Mouse (Mus musculus) erythroblast, embryonic 14.5 days (primary cell): Measurements from ENCODE around the gene Mansc1.

Experiments used
- GATA1 ChIP-seq: IDR thresholded peaks from 2 replicates; pipeline ENCODE4 v1.6.1; 2012; ENCODE audit warnings: low read length, inconsistent platforms, mixed read lengths
- TAL1 ChIP-seq: IDR thresholded peaks from 3 replicates; pipeline ENCODE4 v1.6.1; 2012; ENCODE audit warnings: low read length, inconsistent platforms, mixed read lengths

- TF ChIP-seq TAL1 (no peak), GATA1 (no peak)
Measured at GRCm38 (mm10) chr6:134639900-134640299, 7.6 kb upstream of the Mansc1 start.
